Mouse (Mus musculus) liver, embryonic 14.5 days (tissue): Measurements from ENCODE around the gene Gper1. TPM values are rescaled to one million over a fixed set of nuclear protein-coding genes. Genes with fewer than 3 reads are reported as not detected.

Experiments
- ATAC-seq: fragments of 200-750 bp; cut with Nextera tagmentation; 2 replicates; pipeline ENCODE4 v1.8.0; 2017; ENCODE audit warnings: moderate number of reproducible peaks, mild to moderate bottlenecking, moderate library complexity; ENCODE audit not compliant: insufficient read depth
- DNase-seq, 3 experiments: peaks; one replicate each; pipeline ENCODE4 v3.0.0-alpha.2; 2012 to 2013; ENCODE audit warnings: low read depth in 3 of 3, low spot score in 3 of 3
- H3K27ac ChIP-seq: fragments of 300-500 bp; sonication (generic); 2 replicates; pipeline ENCODE4 v1.5.1; 2014; ENCODE audit warnings: moderate library complexity, mild to moderate bottlenecking, control low read depth, inconsistent platforms
- H3K27me3 ChIP-seq: fragments of 300-500 bp; sonication (generic); 2 replicates; pipeline ENCODE4 v1.6.1; 2014; ENCODE audit warnings: mild to moderate bottlenecking, low read length, moderate library complexity; ENCODE audit not compliant: control insufficient read depth, insufficient read depth
- H3K36me3 ChIP-seq: fragments of 300-500 bp; sonication (generic); replicated peaks from 2 replicates; pipeline ENCODE4 v1.6.1; 2014; ENCODE audit warnings: low read depth; ENCODE audit not compliant: control insufficient read depth, insufficient read depth
- H3K4me1 ChIP-seq, 2 experiments: fragments of 200-500 bp in 1 of 2; fragments of 300-500 bp in 1 of 2; sonication (generic) in 1 of 2; replicated peaks; 2 replicates each; pipeline ENCODE4 v1.6.1; 2012 to 2014; ENCODE audit warnings: antibody characterized with exemption in 1 of 2, inconsistent platforms in 1 of 2, low read length in 1 of 2; ENCODE audit not compliant: control insufficient read depth in 2 of 2, insufficient read depth in 2 of 2
- H3K4me2 ChIP-seq: fragments of 300-500 bp; sonication (generic); 2 replicates; pipeline ENCODE4 v1.6.1; 2014; ENCODE audit warnings: low read depth, mild to moderate bottlenecking, control low read depth, moderate library complexity
- H3K4me3 ChIP-seq, 2 experiments: fragments of 200-500 bp in 1 of 2; fragments of 300-500 bp in 1 of 2; sonication (generic) in 1 of 2; 2 replicates each; pipeline ENCODE4 v1.5.1; 2012 to 2014; ENCODE audit warnings: low read depth in 2 of 2, low read length in 2 of 2, mild to moderate bottlenecking in 2 of 2, control low read depth in 1 of 2, inconsistent platforms in 1 of 2, moderate library complexity in 1 of 2; ENCODE audit not compliant: insufficient read depth in 1 of 2
- H3K9ac ChIP-seq: fragments of 300-500 bp; sonication (generic); replicated peaks from 2 replicates; pipeline ENCODE4 v1.6.1; 2014; ENCODE audit warnings: mild to moderate bottlenecking, control low read depth, moderate library complexity
- H3K9me3 ChIP-seq: fragments of 300-500 bp; sonication (generic); 2 replicates; pipeline ENCODE4 v1.6.1; 2016; ENCODE audit warnings: low read length, mixed read lengths; ENCODE audit not compliant: control insufficient read depth
- CTCF ChIP-seq: IDR thresholded peaks from 2 replicates; pipeline ENCODE4 v1.5.1; 2016; ENCODE audit warnings: antibody characterized with exemption, low read depth, control low read depth
- EP300 ChIP-seq: IDR thresholded peaks from 2 replicates; pipeline ENCODE4 v1.6.1; 2016; ENCODE audit warnings: antibody characterized with exemption, low read depth
- WGBS: fragments of 180-500 bp; shearing (Covaris S2); extraction: QIAGEN DNeasy Blood & Tissue Kit; methylation state at CpG from one replicate; pipeline ENCODE4 v1.1.7; 2014; ENCODE audit not compliant: insufficient replicate concordance; 5-methylcytosine and 5-hydroxymethylcytosine counted together
- polyA plus RNA-seq, 2 experiments: library from polyadenylated mRNA; depleted of rRNA in 1 of 2; stranded (reverse) in 1 of 2; unstranded in 1 of 2; fragments of >200 nt; fragmentation: Nextera tagmentation in 1 of 2; extraction: Ambion mirVana in 1 of 2; gene quantifications; 2 replicates each; pipeline versions ENCODE4 v1.2.1 to v1.2.3; 2012 to 2014

The Gper1 gene
- polyA plus RNA-seq, 2 experiments, result 0.07 to 0.20 TPM

GRCm38 (mm10) chr5:139387329-139388194 lies 35.4 kb upstream of the Gper1 start:
- H3K27me3 ChIP-seq, result no peaks in the 10 kb centered on the region
- H3K4me3 ChIP-seq, result peak overlapping the region in 1 of 2 experiments; percentile 70; a peak in 2 of 4 replicates
- no peak for ATAC-seq
- no peak for DNase-seq
- WGBS, result 69% methylated on average over 10 of the region's 10 CpGs
- H3K36me3 ChIP-seq, result peaks cover 29% of the 10 kb centered on the region
- H3K27ac ChIP-seq, result peak overlapping the region; percentile 100
- TF ChIP-seq EP300, result no peak
- no peak; the same call in 1 of the 2 replicates for TF ChIP-seq CTCF
- H3K9me3 ChIP-seq, result no peaks in the 10 kb centered on the region
- H3K4me2 ChIP-seq, result peak overlapping the region; percentile 76
- peaks cover 69 to 80% of the 10 kb centered on the region in 2 experiments for H3K4me1 ChIP-seq
- peak overlapping the region; percentile 96 for H3K9ac ChIP-seq

GRCm38 (mm10) chr5:139388195-139388570 lies 34.8 kb upstream of the Gper1 start:
- peaks cover 36% of the 10 kb centered on the region for H3K36me3 ChIP-seq
- no peak for DNase-seq
- no peak for ATAC-seq
- peaks cover 65 to 74% of the 10 kb centered on the region in 2 experiments for H3K4me1 ChIP-seq
- H3K27ac ChIP-seq, result peak overlapping the region; percentile 100
- H3K4me2 ChIP-seq, result peak overlapping the region; percentile 76
- 52% methylated on average over 4 of the region's 4 CpGs for WGBS
- H3K9me3 ChIP-seq, result no peaks in the 10 kb centered on the region
- H3K9ac ChIP-seq, result peak overlapping the region; percentile 96
- no peaks in the 10 kb centered on the region for H3K27me3 ChIP-seq
- no peak for TF ChIP-seq CTCF
- TF ChIP-seq EP300, result no peak
- H3K4me3 ChIP-seq, result peak overlapping the region; percentile 2 to 70; a peak in 3 of 4 replicates

- H3K4me3 ChIP-seq, result peak overlapping the region; percentile 67 to 70
- DNase-seq, result peak; percentile 77 to 85 (median 80)
- H3K9ac ChIP-seq, result peak overlapping the region; percentile 96
- H3K36me3 ChIP-seq, result peaks cover 41% of the 10 kb centered on the region
- peak overlapping the region; percentile 100 for H3K27ac ChIP-seq
- peaks cover 63 to 72% of the 10 kb centered on the region in 2 experiments for H3K4me1 ChIP-seq
- 30% methylated on average over 17 of the region's 17 CpGs for WGBS
- TF ChIP-seq CTCF (no peak), EP300 (peak; percentile 88)
- H3K9me3 ChIP-seq, result no peaks in the 10 kb centered on the region
- no peaks in the 10 kb centered on the region for H3K27me3 ChIP-seq
- peak; percentile 76 for ATAC-seq
- H3K4me2 ChIP-seq, result peak overlapping the region; percentile 76
These were observed 34.0 kb upstream of the Gper1 start for GRCm38 (mm10) chr5:139388694-139389675.

- Histone ChIP-seq H3K4me2 (peak overlapping the region; percentile 76), H3K27me3 (no peaks in the 10 kb centered on the region), H3K9ac (peak overlapping the region; percentile 96), H3K27ac (peak overlapping the region; percentile 100), H3K9me3 (no peaks in the 10 kb centered on the region), H3K4me1 (peaks cover 63 to 72% of the 10 kb centered on the region in 2 experiments), H3K36me3 (peaks cover 47% of the 10 kb centered on the region), H3K4me3 (peak overlapping the region; percentile 67 to 70)
- ATAC-seq, result peak; percentile 83
- DNase-seq, result peak; percentile 85 to 89 (median 87)
- WGBS, result 2% methylated on average over 6 of the region's 6 CpGs
- TF ChIP-seq EP300 (peak; percentile 80), CTCF (no peak; the same call in 1 of the 2 replicates)
These were observed 33.3 kb upstream of the Gper1 start for GRCm38 (mm10) chr5:139389676-139390061.
